Mouse (Mus musculus): ENCODE measurements around the gene Tmem267.

DNA sequence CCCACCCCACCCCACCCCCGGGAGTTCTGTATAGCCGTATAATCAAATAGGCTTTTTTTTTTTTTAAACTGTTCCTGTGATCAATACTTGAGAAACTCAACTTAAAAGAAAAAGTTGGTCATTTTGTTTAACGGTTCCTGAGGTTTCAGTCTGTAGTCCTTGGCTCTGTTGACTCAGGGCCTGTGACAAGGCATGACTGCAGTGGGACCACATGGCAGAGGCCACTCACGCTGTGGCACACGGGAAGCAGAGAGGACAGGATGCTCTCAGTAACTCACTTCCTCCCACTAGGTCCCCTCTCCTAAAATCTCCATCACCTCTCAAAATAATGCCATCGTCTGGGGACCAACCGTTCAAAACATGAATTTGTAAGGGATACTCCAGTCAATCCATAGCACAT lies 153.3 kb downstream of the Tmem267 start:
- TF ChIP-seq CTCF (IDR thresholded peaks at IDR 0.05; ENCODE audit: low read depth, low read length) (no peak), POLR2A (IDR thresholded peaks at IDR 0.05; ENCODE audit: borderline replicate concordance, low read depth, low read length) (no peak)
